Mouse (Mus musculus) heart, adult 8-10 months (tissue): Measurements from ENCODE around the gene Lrrc23. TPM values are rescaled to one million over a fixed set of nuclear protein-coding genes. Genes with fewer than 3 reads are reported as not detected.
A peak's percentile ranks its signal among the peaks of the same experiment; 100 is the strongest.

ENCODE experiments used
- DNase-seq: peaks from one replicate; pipeline ENCODE4 v3.0.0; 2022; ENCODE audit warnings: low spot score
- total RNA-seq, 4 experiments: library from RNA; stranded (reverse); gene quantifications; 2 replicates each; pipeline ENCODE4 v1.2.4; 2022

The Lrrc23 gene
- total RNA-seq, 4 experiments from 2014 or later, result 0.37 to 1.2 (median 0.41) TPM; not detected in 1

- DNase-seq, result no peak
Observed at GRCm38 (mm10) chr6:124768704-124769044, 10.9 kb downstream of the Lrrc23 start.

GRCm38 (mm10) chr6:124767920-124768703, 11.4 kb downstream of the Lrrc23 start:
- no peak for DNase-seq

- DNase-seq, result no peak
Observed at GRCm38 (mm10) chr6:124767536-124767919, 12.0 kb downstream of the Lrrc23 start.

GRCm38 (mm10) chr6:124765951-124766350, 13.6 kb downstream of the Lrrc23 start:
- DNase-seq, result no peak

GRCm38 (mm10) chr6:124759259-124759658, 20.3 kb downstream of the Lrrc23 start:
- peak; percentile 87 for DNase-seq

- DNase-seq, result no peak
Observed at GRCm38 (mm10) chr6:124758849-124759232, 20.7 kb downstream of the Lrrc23 start.

- DNase-seq, result peak; percentile 69
Observed at GRCm38 (mm10) chr6:124757909-124758848, 21.3 kb downstream of the Lrrc23 start.

- no peak for DNase-seq
Observed at GRCm38 (mm10) chr6:124757351-124757880, 22.1 kb downstream of the Lrrc23 start.

- peak; percentile 77 for DNase-seq
Observed at GRCm38 (mm10) chr6:124756652-124757350, 22.7 kb downstream of the Lrrc23 start.

- peak; percentile 58 for DNase-seq
Observed at GRCm38 (mm10) chr6:124755831-124756595, 23.5 kb downstream of the Lrrc23 start, which contains the start of the genes Gm45234 and Atn1. Gene Gm45234 (minus strand): TSS chr6:124756021. Gene Atn1 (minus strand): TSS chr6:124756524.

GRCm38 (mm10) chr6:124755306-124755705, 24.2 kb downstream of the Lrrc23 start:
- DNase-seq, result no peak

GRCm38 (mm10) chr6:124753861-124754260, 25.7 kb downstream of the Lrrc23 start:
- DNase-seq, result no peak

GRCm38 (mm10) chr6:124750405-124750804, 29.1 kb downstream of the Lrrc23 start:
- DNase-seq, result no peak

GRCm38 (mm10) chr6:124746654-124747632, 32.6 kb downstream of the Lrrc23 start:
- DNase-seq, result no peak

- no peak for DNase-seq
Observed at GRCm38 (mm10) chr6:124746296-124746605, 33.3 kb downstream of the Lrrc23 start.

GRCm38 (mm10) chr6:124745490-124746295, 33.8 kb downstream of the Lrrc23 start:
- peak; percentile 90 for DNase-seq

GRCm38 (mm10) chr6:124744755-124745321, 34.7 kb downstream of the Lrrc23 start:
- no peak for DNase-seq

GRCm38 (mm10) chr6:124743647-124744046, 35.9 kb downstream of the Lrrc23 start:
- no peak for DNase-seq
